Mouse (Mus musculus) CH12.LX (cell line): ENCODE measurements around the gene Ctnna2. TPM values are rescaled to one million over a fixed set of nuclear protein-coding genes. Genes with fewer than 3 reads are reported as not detected.

ENCODE experiments used
- DNase-seq: peaks from one replicate; pipeline ENCODE4 v3.0.0-alpha.2; 2013; ENCODE audit errors: extremely low read depth
- H3K27ac ChIP-seq: 2 replicates; pipeline ENCODE4 v1.5.1; 2012; ENCODE audit warnings: low read depth, mild to moderate bottlenecking, control low read depth, moderate library complexity; ENCODE audit not compliant: insufficient read depth
- H3K27me3 ChIP-seq: replicated peaks from 2 replicates; pipeline ENCODE3; 2012; ENCODE audit warnings: inconsistent platforms
- H3K36me3 ChIP-seq, 2 experiments: replicated peaks in 1 of 2; 2 replicates each; pipeline versions ENCODE3 to v1.6.1; 2012; ENCODE audit warnings: inconsistent platforms in 1 of 2, low read length in 1 of 2, mild to moderate bottlenecking in 1 of 2, mixed read lengths in 1 of 2, moderate library complexity in 1 of 2; ENCODE audit not compliant: control insufficient read depth in 1 of 2, insufficient read depth in 1 of 2
- H3K4me1 ChIP-seq, 2 experiments: 2 replicates each; pipeline ENCODE4 v1.6.1; 2012; ENCODE audit warnings: inconsistent platforms in 1 of 2, moderate library complexity in 1 of 2; ENCODE audit not compliant: insufficient read depth in 2 of 2, control insufficient read depth in 1 of 2
- H3K4me2 ChIP-seq: 2 replicates; pipeline ENCODE4 v1.6.1; 2012; ENCODE audit warnings: low read depth, mild to moderate bottlenecking, control low read depth; ENCODE audit not compliant: poor library complexity, insufficient read depth, severe bottlenecking
- H3K4me3 ChIP-seq, 3 experiments: fragments of 150-350 bp in 1 of 3; sonication (generic) in 1 of 3; replicated peaks in 1 of 3; 2 replicates each; pipeline versions ENCODE3 to v1.5.1; 2011 to 2012; ENCODE audit warnings: low read depth in 2 of 3, low read length in 2 of 3, mild to moderate bottlenecking in 2 of 3, moderate library complexity in 2 of 3, control low read depth in 1 of 3, improper control_type of control experiment in 1 of 3, inconsistent platforms in 1 of 3, mixed read lengths in 1 of 3; ENCODE audit not compliant: poor library complexity in 1 of 3
- H3K79me2 ChIP-seq: replicated peaks from 2 replicates; pipeline ENCODE4 v1.6.1; 2012; ENCODE audit warnings: mild to moderate bottlenecking, moderate library complexity; ENCODE audit not compliant: control insufficient read depth, poor library complexity, insufficient read depth, severe bottlenecking; ENCODE audit errors: extremely low read depth
- H3K9ac ChIP-seq: 2 replicates; pipeline ENCODE4 v1.6.1; 2012; ENCODE audit warnings: low read depth, mild to moderate bottlenecking, control low read depth, moderate library complexity; ENCODE audit not compliant: insufficient read depth
- H3K9me3 ChIP-seq: replicated peaks from 2 replicates; pipeline ENCODE3; 2012; ENCODE audit warnings: low read length, inconsistent platforms, mixed read lengths
- CTCF ChIP-seq, 2 experiments: IDR thresholded peaks in 1 of 2; conservative IDR thresholded peaks in 1 of 2; 2 replicates each; pipeline ENCODE4 v1.5.1; 2011 to 2012; ENCODE audit warnings: low read depth in 2 of 2, low read length in 2 of 2, improper control_type of control experiment in 1 of 2, inconsistent platforms in 1 of 2, mild to moderate bottlenecking in 1 of 2, moderate library complexity in 1 of 2
- E2F4 ChIP-seq: IDR thresholded peaks from 2 replicates; pipeline ENCODE4 v1.6.1; 2011; ENCODE audit warnings: low read depth, low read length, improper control_type of control experiment; ENCODE audit not compliant: insufficient replicate concordance
- ETS1 ChIP-seq: conservative IDR thresholded peaks from 2 replicates; pipeline ENCODE4 v1.6.1; 2012; ENCODE audit warnings: low read depth, mild to moderate bottlenecking, inconsistent platforms, low read length, improper control_type of control experiment, moderate library complexity
- IRF4 ChIP-seq: IDR thresholded peaks from 2 replicates; pipeline ENCODE4 v1.6.1; 2014; ENCODE audit warnings: low read depth, mild to moderate bottlenecking, inconsistent platforms, low read length, improper control_type of control experiment
- JUN ChIP-seq: IDR thresholded peaks from 2 replicates; pipeline ENCODE4 v1.6.1; 2011; ENCODE audit warnings: low read depth, mild to moderate bottlenecking, low read length, improper control_type of control experiment, moderate library complexity; ENCODE audit not compliant: insufficient read depth
- JUND ChIP-seq: conservative IDR thresholded peaks from 2 replicates; pipeline ENCODE4 v1.6.1; 2011; ENCODE audit warnings: low read depth, low read length, improper control_type of control experiment
- KAT2A ChIP-seq: IDR thresholded peaks from 2 replicates; pipeline ENCODE4 v1.6.1; 2012; ENCODE audit warnings: low read length, improper control_type of control experiment, inconsistent platforms; ENCODE audit not compliant: insufficient replicate concordance
- MAX ChIP-seq: IDR thresholded peaks from 2 replicates; pipeline ENCODE4 v1.6.1; 2011; ENCODE audit warnings: low read length, improper control_type of control experiment
- MAZ ChIP-seq: IDR thresholded peaks from 2 replicates; pipeline ENCODE4 v1.6.1; 2012; ENCODE audit warnings: low read depth, mild to moderate bottlenecking, inconsistent platforms, low read length, improper control_type of control experiment, moderate library complexity
- MXI1 ChIP-seq: IDR thresholded peaks from 2 replicates; pipeline ENCODE4 v1.6.1; 2011; ENCODE audit warnings: mild to moderate bottlenecking, low read depth, low read length, improper control_type of control experiment
- NELFE ChIP-seq: IDR thresholded peaks from 2 replicates; pipeline ENCODE4 v1.6.1; 2011; ENCODE audit warnings: low read depth, low read length, improper control_type of control experiment
- POLR2A ChIP-seq: IDR thresholded peaks from 2 replicates; pipeline ENCODE4 v1.6.1; 2011; ENCODE audit warnings: low read depth, mild to moderate bottlenecking, improper control_type of control experiment, low read length
- POLR2AphosphoS2 ChIP-seq: IDR thresholded peaks from 2 replicates; pipeline ENCODE4 v1.6.1; 2011; ENCODE audit warnings: low read depth, low read length, improper control_type of control experiment
- RAD21 ChIP-seq: IDR thresholded peaks from 2 replicates; pipeline ENCODE4 v1.6.1; 2011; ENCODE audit warnings: low read depth, mild to moderate bottlenecking, low read length, improper control_type of control experiment, moderate library complexity
- RCOR1 ChIP-seq: conservative IDR thresholded peaks from 2 replicates; pipeline ENCODE4 v1.6.1; 2012; ENCODE audit warnings: low read depth, mild to moderate bottlenecking, inconsistent platforms, low read length, improper control_type of control experiment
- SIN3A ChIP-seq: IDR thresholded peaks from 2 replicates; pipeline ENCODE4 v1.6.1; 2012; ENCODE audit warnings: low read length, improper control_type of control experiment, inconsistent platforms
- SMC3 ChIP-seq: IDR thresholded peaks from 2 replicates; pipeline ENCODE4 v1.6.1; 2011; ENCODE audit warnings: low read depth, low read length, improper control_type of control experiment
- TBP ChIP-seq: conservative IDR thresholded peaks from 2 replicates; pipeline ENCODE4 v1.6.1; 2011; ENCODE audit warnings: low read depth, low read length, improper control_type of control experiment
- UBTF ChIP-seq: IDR thresholded peaks from 2 replicates; pipeline ENCODE4 v1.6.1; 2012; ENCODE audit warnings: low read depth, mild to moderate bottlenecking, inconsistent platforms, low read length, improper control_type of control experiment, moderate library complexity
- USF1 ChIP-seq: IDR thresholded peaks from 2 replicates; pipeline ENCODE4 v1.6.1; 2014; ENCODE audit warnings: low read depth, mild to moderate bottlenecking, inconsistent platforms, low read length, improper control_type of control experiment
- USF2 ChIP-seq: conservative IDR thresholded peaks from 2 replicates; pipeline ENCODE4 v1.6.1; 2011; ENCODE audit warnings: low read depth, low read length, improper control_type of control experiment
- ZC3H11A ChIP-seq: IDR thresholded peaks from 2 replicates; pipeline ENCODE4 v1.6.1; 2012; ENCODE audit warnings: low read depth, mild to moderate bottlenecking, inconsistent platforms, low read length, improper control_type of control experiment
- ZNF384 ChIP-seq: IDR thresholded peaks from 2 replicates; pipeline ENCODE4 v1.6.1; 2012; ENCODE audit warnings: low read depth, low read length, improper control_type of control experiment, inconsistent platforms
- dilution Hi-C: fragments of 300-500 bp; cut with MboI; formaldehyde crosslinking; loops from 2 replicates; pipeline ENCODE4 v1.14.3; 2020; ENCODE audit warnings: low sequenced_read_pairs; ENCODE audit not compliant: extremely low pct_unique_long_range_greater_than_20kb, extremely low pct_ligation_motif_present
- in situ Hi-C: fragments of 300-500 bp; cut with MboI; formaldehyde crosslinking; loops from 3 replicates; pipeline ENCODE4 v1.14.3; 2019; ENCODE audit warnings: low sequenced_read_pairs, low pct_ligation_motif_present, low pct_unique_long_range_greater_than_20kb, mixed read lengths
- polyA plus RNA-seq: library from polyadenylated mRNA; unstranded; fragments of >175 nt; gene quantifications from 2 replicates; pipeline ENCODE4 v1.2.1, GENCODE M21; 2012; ENCODE audit warnings: low read depth; ENCODE audit not compliant: insufficient read length
- total RNA-seq, 2 experiments: library from RNA; depleted of rRNA; stranded (reverse); fragments of 300-350 nt in 1 of 2; fragments of >200 nt in 1 of 2; gene quantifications; 2 replicates each; pipeline ENCODE4 v1.2.3; 2012 to 2014

The Ctnna2 gene
- total and polyA plus RNA-seq, 3 experiments = not detected

GRCm38 (mm10) chr6:77724042-77724951, 255.2 kb downstream of the Ctnna2 start:
- Histone ChIP-seq H3K4me2 (no peak overlapping the region), H3K9me3 (peaks cover 36% of the 10 kb centered on the region), H3K36me3 (no peaks in the 10 kb centered on the region), H3K4me3 (no peak overlapping the region), H3K27ac (no peak overlapping the region), H3K9ac (no peak overlapping the region), H3K4me1 (no peaks in the 10 kb centered on the region), H3K79me2 (no peaks in the 10 kb centered on the region), H3K27me3 (no peaks in the 10 kb centered on the region)
- no peak for DNase-seq
- in situ Hi-C loops = no loop called here
- dilution Hi-C loops = no loop called here
- TF ChIP-seq MAZ (no peak), SMC3 (no peak), USF2 (no peak), ZC3H11A (no peak), USF1 (no peak), TBP (no peak), SIN3A (no peak), JUN (no peak), MXI1 (no peak), IRF4 (no peak), MAX (no peak), KAT2A (no peak), ZNF384 (no peak)

GRCm38 (mm10) chr6:77694093-77694492, 285.4 kb downstream of the Ctnna2 start:
- no peaks in the 10 kb centered on the region for H3K4me1 ChIP-seq
- H3K4me2 ChIP-seq = no peak overlapping the region
- no peak overlapping the region for H3K27ac ChIP-seq
- H3K36me3 ChIP-seq = no peaks in the 10 kb centered on the region
- in situ Hi-C loops = no loop called here
- no peaks in the 10 kb centered on the region for H3K27me3 ChIP-seq
- TF ChIP-seq UBTF (no peak), CTCF (conservative IDR thresholded peaks at IDR 0.05 in 1 of 2, IDR thresholded peaks at IDR 0.05 in 1 of 2; ENCODE audit: low read depth in 2 of 2, low read length in 2 of 2) (no peak), E2F4 (no peak), JUND (no peak), MAZ (no peak), NELFE (no peak), RCOR1 (no peak), IRF4 (no peak), POLR2AphosphoS2 (no peak), ETS1 (no peak), POLR2A (no peak), MXI1 (no peak), RAD21 (no peak)
- TF ChIP-seq, all 38 proteins: peak for 0
- Histone ChIP-seq H3K9me3 (peaks cover 46% of the 10 kb centered on the region), H3K9ac (no peak overlapping the region), H3K4me3 (no peak overlapping the region), H3K79me2 (no peaks in the 10 kb centered on the region)
- DNase-seq = no peak
- dilution Hi-C loops = no loop called here
